Mouse (Mus musculus) E14TG2a.4 (cell line): Measurements from ENCODE around the gene Oasl1.
"Not testable (repeated sequence)": the region's sequence is repeated elsewhere in the genome, so short reads cannot be mapped to it uniquely, and the experiment has no call there.

ENCODE experiments used
- H3K27me3 ChIP-seq: 2 replicates; pipeline ENCODE4 v1.6.1; 2014; ENCODE audit warnings: low read length, control low read depth; ENCODE audit not compliant: insufficient read depth
- H3K36me3 ChIP-seq: 2 replicates; pipeline ENCODE4 v1.6.1; 2014; ENCODE audit warnings: low read length, control low read depth; ENCODE audit not compliant: insufficient read depth
- H3K4me1 ChIP-seq: replicated peaks from 2 replicates; pipeline ENCODE4 v1.6.1; 2014; ENCODE audit warnings: low read depth, low read length, control low read depth
- H3K4me3 ChIP-seq: replicated peaks from 2 replicates; pipeline ENCODE4 v1.5.1; 2014; ENCODE audit warnings: mild to moderate bottlenecking, low read length
- H3K9me3 ChIP-seq: 2 replicates; pipeline ENCODE4 v1.6.1; 2014; ENCODE audit warnings: low read length, control low read depth
- CTCF ChIP-seq: conservative IDR thresholded peaks from 2 replicates; pipeline ENCODE4 v1.5.1; 2014; ENCODE audit warnings: low read length
- NANOG ChIP-seq: IDR thresholded peaks from 2 replicates; pipeline ENCODE4 v1.6.1; 2014; ENCODE audit warnings: borderline replicate concordance, low read length, mixed read lengths
- POU5F1 ChIP-seq: IDR thresholded peaks from 2 replicates; pipeline ENCODE4 v1.6.1; 2014; ENCODE audit warnings: low read length, borderline replicate concordance

Gene Oasl1

GRCm38 (mm10) chr5:114921551-114922365 lies 1.3 kb upstream of the Oasl1 start:
- no peak for TF ChIP-seq NANOG
- TF ChIP-seq CTCF: no peak
- H3K4me1 ChIP-seq: peaks cover 24% of the 10 kb centered on the region
- H3K36me3 ChIP-seq: no peaks in the 10 kb centered on the region
- peak overlapping the region; percentile 26; the same call in 1 of the 2 replicates for H3K4me3 ChIP-seq
- H3K9me3 ChIP-seq: no peaks in the 10 kb centered on the region
- no peaks in the 10 kb centered on the region for H3K27me3 ChIP-seq

- H3K4me3 ChIP-seq: no peak overlapping the region
- TF ChIP-seq CTCF (no peak), NANOG (no peak), POU5F1 (no peak)
- peaks cover 24% of the 10 kb centered on the region for H3K4me1 ChIP-seq
- no peaks in the 10 kb centered on the region for H3K36me3 ChIP-seq
- no peaks in the 10 kb centered on the region for H3K9me3 ChIP-seq
- no peaks in the 10 kb centered on the region for H3K27me3 ChIP-seq
These were observed 691 bp upstream of the Oasl1 start for GRCm38 (mm10) chr5:114922366-114922731.

GRCm38 (mm10) chr5:114926153-114926684 lies 3.2 kb downstream of the Oasl1 start:
- Histone ChIP-seq H3K4me1 (peaks cover 19% of the 10 kb centered on the region), H3K4me3 (no peak overlapping the region), H3K9me3 (no peaks in the 10 kb centered on the region), H3K36me3 (no peaks in the 10 kb centered on the region), H3K27me3 (no peaks in the 10 kb centered on the region)
- no peak for TF ChIP-seq CTCF

GRCm38 (mm10) chr5:114926753-114927152 lies 3.7 kb downstream of the Oasl1 start:
- Histone ChIP-seq H3K36me3 (no peaks in the 10 kb centered on the region), H3K9me3 (no peaks in the 10 kb centered on the region), H3K4me3 (no peak overlapping the region), H3K4me1 (peaks cover 20% of the 10 kb centered on the region), H3K27me3 (no peaks in the 10 kb centered on the region)
- TF ChIP-seq CTCF: no peak
- no peak for TF ChIP-seq POU5F1

GRCm38 (mm10) chr5:114931626-114932025 lies 8.6 kb downstream of the Oasl1 start:
- H3K4me1 ChIP-seq: peaks cover 33% of the 10 kb centered on the region
- H3K27me3 ChIP-seq: no peaks in the 10 kb centered on the region
- no peaks in the 10 kb centered on the region for H3K9me3 ChIP-seq
- H3K4me3 ChIP-seq: 0 out of 2 replicates have a peak overlapping the region, but pooled peaks have one; percentile 7
- no peak for TF ChIP-seq NANOG
- no peak for TF ChIP-seq CTCF
- no peak for TF ChIP-seq POU5F1
- H3K36me3 ChIP-seq: no peaks in the 10 kb centered on the region

GRCm38 (mm10) chr5:114933206-114933605 lies 10.2 kb downstream of the Oasl1 start:
- TF ChIP-seq CTCF (no peak), NANOG (no peak), POU5F1 (no peak)
- Histone ChIP-seq H3K9me3 (no peaks in the 10 kb centered on the region), H3K36me3 (no peaks in the 10 kb centered on the region), H3K4me1 (peaks cover 45% of the 10 kb centered on the region), H3K27me3 (no peaks in the 10 kb centered on the region), H3K4me3 (no peak overlapping the region)

GRCm38 (mm10) chr5:114935838-114936237 lies 12.8 kb downstream of the Oasl1 start:
- Histone ChIP-seq H3K4me1 (peaks cover 52% of the 10 kb centered on the region), H3K27me3 (no peaks in the 10 kb centered on the region), H3K36me3 (no peaks in the 10 kb centered on the region), H3K4me3 (no peak overlapping the region), H3K9me3 (no peaks in the 10 kb centered on the region)
- TF ChIP-seq NANOG: no peak
- TF ChIP-seq POU5F1: no peak
- no peak for TF ChIP-seq CTCF

GRCm38 (mm10) chr5:114941138-114941537 lies 18.1 kb downstream of the Oasl1 start:
- peak; percentile 21; the same call in 1 of the 2 replicates for TF ChIP-seq CTCF

More at GRCm38 (mm10) chr5:114941138-114941537, 18.1 kb downstream of the Oasl1 start:
- H3K9me3 ChIP-seq, H3K4me3 ChIP-seq, H3K27me3 ChIP-seq: not testable (repeated sequence)
- Histone ChIP-seq H3K4me1 (peaks cover 46% of the 10 kb centered on the region), H3K36me3 (peaks cover 25% of the 10 kb centered on the region)
